Mouse (Mus musculus) liver, postnatal 0 days (tissue): ENCODE measurements around the gene Wnt8b. TPM values are rescaled to one million over a fixed set of nuclear protein-coding genes. Genes with fewer than 3 reads are reported as not detected.
"Not testable (repeated sequence)": the region's sequence is repeated elsewhere in the genome, so short reads cannot be mapped to it uniquely, and the experiment has no call there.

Source experiments
- ATAC-seq: fragments of 200-750 bp; cut with Nextera tagmentation; 2 replicates; pipeline ENCODE4 v1.8.0; 2017; ENCODE audit warnings: mild to moderate bottlenecking, moderate library complexity
- DNase-seq: peaks from one replicate; pipeline ENCODE4 v3.0.0-alpha.2; 2016
- H3K27ac ChIP-seq: fragments of 300-500 bp; sonication (generic); 2 replicates; pipeline ENCODE4 v1.5.1; 2014; ENCODE audit warnings: antibody characterized with exemption, moderate library complexity, mild to moderate bottlenecking, low read depth
- H3K27me3 ChIP-seq: fragments of 300-500 bp; sonication (generic); 2 replicates; pipeline ENCODE4 v1.6.1; 2014; ENCODE audit warnings: low read length, control low read depth, mixed read lengths; ENCODE audit not compliant: insufficient read depth
- H3K36me3 ChIP-seq: fragments of 300-500 bp; sonication (generic); replicated peaks from 2 replicates; pipeline ENCODE4 v1.6.1; 2014; ENCODE audit warnings: mild to moderate bottlenecking, control low read depth, low read length, moderate library complexity, mixed read lengths; ENCODE audit not compliant: insufficient read depth
- H3K4me1 ChIP-seq: fragments of 300-500 bp; sonication (generic); 2 replicates; pipeline ENCODE4 v1.6.1; 2014; ENCODE audit warnings: antibody characterized with exemption, mild to moderate bottlenecking, control low read depth; ENCODE audit not compliant: insufficient read depth
- H3K4me2 ChIP-seq: fragments of 300-500 bp; sonication (generic); 2 replicates; pipeline ENCODE4 v1.6.1; 2014; ENCODE audit warnings: low read depth, mild to moderate bottlenecking, low read length, moderate library complexity, mixed read lengths
- H3K4me3 ChIP-seq: fragments of 300-500 bp; sonication (generic); 2 replicates; pipeline ENCODE4 v1.5.1; 2014; ENCODE audit warnings: low read depth, low read length
- H3K9ac ChIP-seq: fragments of 300-500 bp; sonication (generic); replicated peaks from 2 replicates; pipeline ENCODE4 v1.6.1; 2014; ENCODE audit warnings: mild to moderate bottlenecking, moderate library complexity
- H3K9me3 ChIP-seq: fragments of 300-500 bp; sonication (generic); 2 replicates; pipeline ENCODE4 v1.6.1; 2016; ENCODE audit warnings: mild to moderate bottlenecking, control low read depth, low read length, mixed read lengths
- CTCF ChIP-seq: sonication (generic); IDR thresholded peaks from 2 replicates; pipeline ENCODE4 v1.5.1; 2016; ENCODE audit warnings: antibody characterized with exemption, low read depth
- EP300 ChIP-seq: IDR thresholded peaks from 2 replicates; pipeline ENCODE4 v1.6.1; 2016; ENCODE audit warnings: antibody characterized with exemption, low read depth, mild to moderate bottlenecking
- WGBS: fragments of 180-500 bp; shearing (Covaris S2); extraction: QIAGEN DNeasy Blood & Tissue Kit; methylation state at CpG from one replicate; pipeline ENCODE4 v1.1.7; 2014; ENCODE audit not compliant: insufficient replicate concordance; 5-methylcytosine and 5-hydroxymethylcytosine counted together
- polyA plus RNA-seq: library from polyadenylated mRNA; unstranded; fragments of >200 nt; fragmentation: Nextera tagmentation; extraction: Ambion mirVana; gene quantifications from 2 replicates; pipeline ENCODE4 v1.2.1, GENCODE M21; 2015

Wnt8b gene
- polyA plus RNA-seq, 1 experiment from 2014 or later, result not detected

DNA sequence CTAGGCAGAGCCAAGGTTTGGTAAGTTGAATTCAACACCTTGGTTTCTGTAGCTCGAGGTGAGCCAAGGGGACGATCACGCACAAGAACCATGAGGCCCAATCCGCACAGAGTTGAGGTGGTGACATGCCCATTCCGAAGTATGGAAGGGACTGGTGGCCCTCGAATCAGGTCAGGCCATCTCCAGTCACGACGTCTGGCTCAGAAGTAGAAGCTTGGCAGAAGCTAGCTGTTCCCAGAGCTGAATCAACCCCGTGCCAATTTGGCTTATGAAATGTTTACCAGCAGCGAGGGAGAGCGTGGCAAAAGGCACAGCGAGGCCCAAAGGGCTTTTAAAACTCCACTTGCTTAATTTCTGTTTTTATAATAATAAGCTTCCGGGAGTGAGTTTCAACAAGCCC is 34.6 kb upstream of the Wnt8b start:
- Histone ChIP-seq H3K27me3 (no peaks in the 10 kb centered on the region), H3K36me3 (no peaks in the 10 kb centered on the region), H3K4me2 (no peak overlapping the region), H3K9me3 (no peaks in the 10 kb centered on the region), H3K4me3 (no peak overlapping the region), H3K4me1 (peaks cover 5% of the 10 kb centered on the region), H3K27ac (no peak overlapping the region), H3K9ac (no peak overlapping the region)
- ATAC-seq (no peak), DNase-seq (no peak)
- TF ChIP-seq CTCF (no peak), EP300 (no peak)
- 84% methylated on average over 13 of the region's 13 CpGs for WGBS

DNA sequence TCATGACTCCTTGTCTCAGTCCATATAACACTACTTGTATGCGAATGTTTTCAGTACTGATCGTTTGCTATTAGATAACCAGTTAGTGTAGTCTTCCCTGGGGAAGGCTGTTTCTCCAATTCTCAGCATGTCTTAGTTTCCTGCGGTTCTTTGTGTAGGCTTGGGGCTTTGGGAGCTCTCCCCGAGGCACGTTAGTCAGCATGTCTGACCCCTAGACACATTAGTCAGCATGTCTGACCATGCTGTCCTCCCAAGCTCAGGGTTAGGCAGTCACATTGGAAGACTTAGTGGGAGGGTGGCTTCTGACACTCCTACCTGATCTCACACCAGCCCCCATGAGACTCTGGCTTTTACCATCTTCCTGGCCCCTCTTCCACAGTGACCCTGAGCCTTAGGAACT is 32.8 kb upstream of the Wnt8b start:
- Histone ChIP-seq H3K4me3 (no peak overlapping the region), H3K4me2 (no peak overlapping the region), H3K9ac (no peak overlapping the region), H3K9me3 (no peaks in the 10 kb centered on the region), H3K36me3 (no peaks in the 10 kb centered on the region), H3K27ac (no peak overlapping the region), H3K27me3 (no peaks in the 10 kb centered on the region), H3K4me1 (peaks cover 5% of the 10 kb centered on the region)
- DNase-seq (no peak), ATAC-seq (no peak)
- no peak for TF ChIP-seq CTCF
- TF ChIP-seq EP300, result no peak
- 77% methylated on average over 5 of the region's 5 CpGs for WGBS

DNA sequence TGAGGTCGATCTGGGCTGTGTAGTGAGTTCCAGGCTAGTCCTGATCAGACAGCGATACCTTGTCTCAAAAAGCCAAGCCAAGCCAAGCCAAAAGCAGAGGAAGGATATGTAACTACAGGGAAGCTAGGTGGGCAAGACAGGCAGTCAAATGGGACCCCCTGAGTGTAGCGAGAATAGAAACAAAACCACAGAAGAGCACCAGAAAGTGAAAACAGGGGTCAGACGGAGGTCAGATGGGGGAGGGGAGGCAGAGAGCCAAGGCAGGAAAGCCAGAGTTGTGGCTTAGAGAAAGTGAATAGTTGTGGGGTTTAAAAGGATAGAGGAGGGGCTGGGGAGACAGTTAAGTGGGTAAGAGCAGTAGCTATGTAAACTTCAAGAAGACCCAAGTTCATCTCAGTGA is 31.8 kb upstream of the Wnt8b start:
- Histone ChIP-seq H3K4me1 (peaks cover 5% of the 10 kb centered on the region), H3K36me3 (no peaks in the 10 kb centered on the region), H3K9ac (no peak overlapping the region), H3K27me3 (no peaks in the 10 kb centered on the region), H3K4me3 (no peak overlapping the region), H3K4me2 (no peak overlapping the region), H3K27ac (no peak overlapping the region), H3K9me3 (no peaks in the 10 kb centered on the region)
- WGBS, result 38% methylated on average over 4 of the region's 4 CpGs
- TF ChIP-seq CTCF (no peak), EP300 (no peak)
- ATAC-seq (no peak), DNase-seq (peak; percentile 33)

DNA sequence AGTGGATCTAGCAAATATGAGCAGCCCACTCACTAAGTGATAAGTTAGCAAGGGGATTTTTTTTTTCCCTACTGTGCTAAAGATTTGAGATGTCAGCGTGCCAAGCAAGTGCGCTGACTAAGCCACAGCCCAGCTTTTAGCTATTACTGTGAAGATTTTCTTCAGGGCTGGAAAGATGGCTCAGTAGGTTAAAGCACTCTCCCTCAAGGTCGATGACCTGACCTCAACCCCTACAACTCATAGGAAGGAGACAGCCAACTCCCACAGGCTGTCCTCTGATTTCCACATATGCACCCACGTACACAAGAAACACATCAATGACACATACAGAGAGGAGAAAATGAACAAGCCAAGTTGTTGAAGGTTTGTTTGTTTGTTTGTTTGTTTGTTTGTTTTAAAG is 31.1 kb upstream of the Wnt8b start:
- ATAC-seq, result no peak
- H3K36me3 ChIP-seq, result no peaks in the 10 kb centered on the region
- 68% methylated on average over 4 of the region's 4 CpGs for WGBS

DNA sequence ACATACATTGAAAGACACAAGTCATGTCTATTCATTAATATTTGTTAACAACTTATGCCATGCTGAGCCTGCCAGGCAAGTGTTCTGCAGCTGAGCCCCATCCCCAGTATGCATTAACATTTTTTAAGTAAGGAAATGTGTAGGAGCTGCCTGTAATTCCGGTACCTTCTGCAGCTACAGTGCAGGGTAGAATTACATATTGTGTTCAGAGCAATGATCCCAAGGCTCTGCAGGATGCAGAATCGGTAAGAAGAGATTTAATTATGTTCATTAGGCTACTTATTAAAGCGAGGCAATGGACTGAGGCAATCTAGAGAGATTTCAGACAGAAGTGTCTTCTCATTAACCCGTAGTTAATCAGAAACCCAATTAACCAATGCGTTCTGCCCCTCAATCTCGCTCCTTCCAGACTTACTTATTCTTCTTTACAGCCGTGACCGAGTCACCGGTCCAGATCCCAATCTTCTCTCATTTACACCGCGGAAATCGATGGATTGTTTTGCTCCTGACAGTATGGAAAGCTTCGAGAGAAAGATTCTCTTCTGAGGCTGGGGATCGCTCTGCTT is 27.2 kb upstream of the Wnt8b start:
- not testable (repeated sequence) for ATAC-seq, H3K9ac ChIP-seq

More for the DNA sequence above, 31.1 kb upstream of the Wnt8b start:
- TF ChIP-seq EP300 (no peak), CTCF (no peak)
- DNase-seq, result no peak
- no peak overlapping the region for H3K9ac ChIP-seq
- H3K4me3 ChIP-seq, result no peak overlapping the region
- no peak overlapping the region for H3K27ac ChIP-seq
- peaks cover 5% of the 10 kb centered on the region for H3K4me1 ChIP-seq
- no peaks in the 10 kb centered on the region for H3K27me3 ChIP-seq
- H3K9me3 ChIP-seq, result no peaks in the 10 kb centered on the region; the same call in 1 of the 2 replicates
- H3K4me2 ChIP-seq, result no peak overlapping the region

DNA sequence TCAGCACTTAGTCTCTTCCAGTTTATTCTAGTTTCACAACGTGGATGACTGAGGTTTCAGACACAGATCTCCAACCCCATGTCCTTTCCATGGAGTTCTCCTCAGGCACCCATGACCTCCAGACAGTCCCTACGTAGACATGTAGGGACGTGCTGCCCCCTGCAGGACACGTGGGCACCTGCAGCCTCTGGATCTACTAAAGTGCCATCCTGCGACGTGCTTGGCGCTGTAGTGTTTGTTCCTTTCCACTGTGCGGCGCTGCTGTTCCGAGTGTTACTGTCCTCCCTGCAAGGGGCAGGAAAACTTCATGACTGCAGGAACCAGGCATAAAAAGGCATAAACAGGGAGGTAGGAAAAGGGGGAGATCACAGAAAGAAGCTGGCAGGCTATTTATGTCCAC is 19.1 kb upstream of the Wnt8b start:
- 4% methylated on average over 10 of the region's 10 CpGs for WGBS
- no peaks in the 10 kb centered on the region for H3K36me3 ChIP-seq
- H3K9me3 ChIP-seq, result no peaks in the 10 kb centered on the region
- H3K27ac ChIP-seq, result no peak overlapping the region
- H3K27me3 ChIP-seq, result no peaks in the 10 kb centered on the region
- no peak overlapping the region for H3K9ac ChIP-seq
- ATAC-seq (peak; percentile 88), DNase-seq (peak; percentile 89)
- H3K4me3 ChIP-seq, result no peak overlapping the region
- no peak overlapping the region for H3K4me2 ChIP-seq
- TF ChIP-seq EP300 (no peak), CTCF (peak; percentile 99)
- no peaks in the 10 kb centered on the region for H3K4me1 ChIP-seq

More for the DNA sequence above, 27.2 kb upstream of the Wnt8b start:
- DNase-seq, H3K4me1 ChIP-seq, H3K9me3 ChIP-seq, H3K27ac ChIP-seq, H3K4me2 ChIP-seq, H3K36me3 ChIP-seq, H3K27me3 ChIP-seq, H3K4me3 ChIP-seq: not testable (repeated sequence)
- WGBS, result 79% methylated on average over 14 of the region's 14 CpGs

DNA sequence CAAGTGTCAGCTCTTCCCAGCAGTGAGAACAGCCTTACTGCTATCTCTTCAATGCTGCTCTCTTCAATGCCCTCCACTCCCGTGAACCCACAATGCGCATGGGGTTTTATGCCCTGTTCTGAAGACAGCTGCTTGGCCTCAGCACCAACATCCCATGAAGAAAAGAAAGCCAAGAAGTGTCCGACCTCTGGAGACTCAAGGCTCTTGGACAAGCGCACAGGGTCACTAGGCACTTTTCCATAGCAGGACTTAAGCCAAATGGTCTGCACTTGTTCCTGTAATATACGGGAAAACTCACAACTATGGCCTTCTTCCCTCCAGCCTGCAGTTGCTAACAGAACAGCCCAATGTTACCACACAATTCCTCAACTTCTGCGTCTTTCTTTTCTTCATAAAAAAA is 18.0 kb upstream of the Wnt8b start:
- Histone ChIP-seq H3K36me3 (no peaks in the 10 kb centered on the region), H3K4me3 (no peak overlapping the region), H3K9ac (no peak overlapping the region), H3K4me2 (no peak overlapping the region), H3K4me1 (no peaks in the 10 kb centered on the region), H3K9me3 (no peaks in the 10 kb centered on the region), H3K27ac (no peak overlapping the region), H3K27me3 (no peaks in the 10 kb centered on the region)
- TF ChIP-seq CTCF, result no peak
- TF ChIP-seq EP300, result no peak
- no peak for ATAC-seq
- no peak for DNase-seq
- 69% methylated on average over 6 of the region's 6 CpGs for WGBS
